Mouse (Mus musculus) hindbrain, embryonic 14.5 days (tissue): ENCODE measurements at regions not wholly inside any gene's neighbourhood (a gene's known extent, or its start where the extent isn't known, plus 50 kb on each side); places are given as distances from the start of the nearest gene placed in this dataset.

Experiments used
- ATAC-seq: fragments of 200-750 bp; cut with Nextera tagmentation; 2 replicates; pipeline ENCODE4 v1.8.0; 2017; ENCODE audit warnings: moderate number of reproducible peaks, mild to moderate bottlenecking, moderate TSS enrichment, moderate library complexity; ENCODE audit not compliant: low FRiP score
- DNase-seq: peaks from one replicate; pipeline ENCODE4 v3.0.0-alpha.2; 2015; ENCODE audit warnings: low spot score
- H3K27ac ChIP-seq: fragments of 300-500 bp; sonication (generic); 2 replicates; pipeline ENCODE4 v1.5.1; 2014; ENCODE audit warnings: mild to moderate bottlenecking, moderate library complexity
- H3K27me3 ChIP-seq: fragments of 300-500 bp; sonication (generic); 2 replicates; pipeline ENCODE4 v1.6.1; 2014; ENCODE audit warnings: mild to moderate bottlenecking, low read length, mixed read lengths; ENCODE audit not compliant: control insufficient read depth, insufficient read depth
- H3K36me3 ChIP-seq: fragments of 300-500 bp; sonication (generic); replicated peaks from 2 replicates; pipeline ENCODE4 v1.6.1; 2014; ENCODE audit not compliant: control insufficient read depth, insufficient read depth
- H3K4me1 ChIP-seq: fragments of 300-500 bp; sonication (generic); replicated peaks from 2 replicates; pipeline ENCODE4 v1.6.1; 2014; ENCODE audit warnings: antibody characterized with exemption, low read length, mixed read lengths; ENCODE audit not compliant: control insufficient read depth, insufficient read depth
- H3K4me2 ChIP-seq: fragments of 300-500 bp; sonication (generic); replicated peaks from 2 replicates; pipeline ENCODE4 v1.6.1; 2014; ENCODE audit warnings: mild to moderate bottlenecking, moderate library complexity
- H3K4me3 ChIP-seq: fragments of 300-500 bp; sonication (generic); replicated peaks from 2 replicates; pipeline ENCODE4 v1.5.1; 2014; ENCODE audit warnings: mild to moderate bottlenecking, low read length
- H3K9ac ChIP-seq: fragments of 300-500 bp; sonication (generic); 2 replicates; pipeline ENCODE4 v1.6.1; 2014
- H3K9me3 ChIP-seq: fragments of 300-500 bp; sonication (generic); 2 replicates; pipeline ENCODE4 v1.6.1; 2016; ENCODE audit warnings: low read length; ENCODE audit not compliant: control insufficient read depth
- WGBS: fragments of 180-500 bp; shearing (Covaris S2); extraction: QIAGEN DNeasy Blood & Tissue Kit; methylation state at CpG from one replicate; pipeline ENCODE4 v1.1.7; 2014; 5-methylcytosine and 5-hydroxymethylcytosine counted together

GRCm38 (mm10) chr8:34502606-34503162 is 391.1 kb upstream of the Gm10131 start:
- H3K27ac ChIP-seq = no peak overlapping the region
- DNase-seq = no peak
- H3K36me3 ChIP-seq = no peaks in the 10 kb centered on the region
- H3K4me3 ChIP-seq = no peak overlapping the region
- no peak overlapping the region for H3K9ac ChIP-seq
- no peaks in the 10 kb centered on the region for H3K4me1 ChIP-seq
- no peak for ATAC-seq
- no peaks in the 10 kb centered on the region for H3K27me3 ChIP-seq
- H3K4me2 ChIP-seq = no peak overlapping the region
- no peaks in the 10 kb centered on the region for H3K9me3 ChIP-seq
- 94% methylated on average over 1 of the region's 1 CpGs for WGBS

GRCm38 (mm10) chr8:34499196-34499595 is 387.7 kb upstream of the Gm10131 start:
- Histone ChIP-seq H3K4me3 (no peak overlapping the region), H3K4me1 (no peaks in the 10 kb centered on the region), H3K9ac (no peak overlapping the region), H3K9me3 (no peaks in the 10 kb centered on the region), H3K27ac (no peak overlapping the region), H3K36me3 (no peaks in the 10 kb centered on the region), H3K27me3 (no peaks in the 10 kb centered on the region), H3K4me2 (no peak overlapping the region)
- whole genome bisulfite sequencing = 81% methylated on average over 3 of the region's 3 CpGs
- no peak for ATAC-seq
- no peak for DNase-seq

GRCm38 (mm10) chr8:34496751-34497150 is 385.2 kb upstream of the Gm10131 start:
- ATAC-seq (no peak), DNase-seq (no peak)
- WGBS = 91% methylated on average over 4 of the region's 4 CpGs
- H3K27ac ChIP-seq = no peak overlapping the region
- no peak overlapping the region for H3K9ac ChIP-seq
- no peaks in the 10 kb centered on the region; the same call in 1 of the 2 replicates for H3K4me1 ChIP-seq
- no peaks in the 10 kb centered on the region for H3K36me3 ChIP-seq
- H3K4me3 ChIP-seq = no peak overlapping the region
- H3K4me2 ChIP-seq = no peak overlapping the region
- H3K9me3 ChIP-seq = no peaks in the 10 kb centered on the region
- H3K27me3 ChIP-seq = no peaks in the 10 kb centered on the region

- Histone ChIP-seq H3K4me2 (no peak overlapping the region), H3K27ac (no peak overlapping the region), H3K27me3 (no peaks in the 10 kb centered on the region), H3K9ac (no peak overlapping the region), H3K36me3 (no peaks in the 10 kb centered on the region), H3K4me3 (no peak overlapping the region), H3K4me1 (no peaks in the 10 kb centered on the region; the same call in 1 of the 2 replicates), H3K9me3 (no peaks in the 10 kb centered on the region)
- ATAC-seq (no peak), DNase-seq (no peak)
- WGBS = 87% methylated on average over 4 of the region's 4 CpGs
Observed at GRCm38 (mm10) chr8:34495974-34496373, 384.4 kb upstream of the Gm10131 start.

- peaks cover 6% of the 10 kb centered on the region for H3K4me1 ChIP-seq
- H3K27me3 ChIP-seq = no peaks in the 10 kb centered on the region
- no peak overlapping the region for H3K4me2 ChIP-seq
- H3K4me3 ChIP-seq = no peak overlapping the region
- DNase-seq (no peak), ATAC-seq (no peak)
- H3K9me3 ChIP-seq = no peaks in the 10 kb centered on the region
- no peak overlapping the region for H3K9ac ChIP-seq
- WGBS = 70% methylated on average over 7 of the region's 7 CpGs
- no peak overlapping the region for H3K27ac ChIP-seq
- no peaks in the 10 kb centered on the region for H3K36me3 ChIP-seq
Observed at GRCm38 (mm10) chr8:34488746-34489400, 377.3 kb upstream of the Gm10131 start.

GRCm38 (mm10) chr8:34486433-34487096 is 375.0 kb upstream of the Gm10131 start:
- no peak overlapping the region for H3K4me3 ChIP-seq
- H3K27ac ChIP-seq = peak overlapping the region; percentile 44
- peaks cover 6% of the 10 kb centered on the region for H3K4me1 ChIP-seq
- WGBS = 32% methylated on average over 17 of the region's 17 CpGs
- no peaks in the 10 kb centered on the region for H3K36me3 ChIP-seq
- H3K27me3 ChIP-seq = no peaks in the 10 kb centered on the region
- ATAC-seq (peak; percentile 48; the same call in 1 of the 2 replicates), DNase-seq (no peak)
- 0 out of 2 replicates have a peak overlapping the region, but pooled peaks have one; percentile 10 for H3K9ac ChIP-seq
- H3K9me3 ChIP-seq = no peaks in the 10 kb centered on the region
- peak overlapping the region; percentile 8 for H3K4me2 ChIP-seq

- Histone ChIP-seq H3K9ac (no peak overlapping the region), H3K4me3 (no peak overlapping the region), H3K4me1 (peaks cover 6% of the 10 kb centered on the region), H3K9me3 (no peaks in the 10 kb centered on the region), H3K27me3 (no peaks in the 10 kb centered on the region), H3K4me2 (no peak overlapping the region), H3K27ac (no peak overlapping the region), H3K36me3 (no peaks in the 10 kb centered on the region)
- DNase-seq (no peak), ATAC-seq (no peak)
- WGBS = 94% methylated on average over 9 of the region's 9 CpGs
Observed at GRCm38 (mm10) chr8:34485905-34486304, 374.4 kb upstream of the Gm10131 start.

- H3K27me3 ChIP-seq = no peaks in the 10 kb centered on the region
- WGBS = 77% methylated on average over 6 of the region's 6 CpGs
- no peaks in the 10 kb centered on the region for H3K36me3 ChIP-seq
- H3K4me1 ChIP-seq = peaks cover 6% of the 10 kb centered on the region
- no peak overlapping the region for H3K9ac ChIP-seq
- no peak overlapping the region for H3K4me3 ChIP-seq
- H3K9me3 ChIP-seq = no peaks in the 10 kb centered on the region
- DNase-seq (no peak), ATAC-seq (no peak)
- H3K27ac ChIP-seq = no peak overlapping the region
- no peak overlapping the region for H3K4me2 ChIP-seq
Observed at GRCm38 (mm10) chr8:34485346-34485745, 373.8 kb upstream of the Gm10131 start.

GRCm38 (mm10) chr8:34484551-34485335 is 373.2 kb upstream of the Gm10131 start:
- DNase-seq (peak; percentile 84), ATAC-seq (0 out of 2 replicates have a peak, but pooled peaks have one; percentile 66)
- no peak overlapping the region for H3K9ac ChIP-seq
- no peak overlapping the region for H3K27ac ChIP-seq
- H3K4me3 ChIP-seq = no peak overlapping the region
- H3K27me3 ChIP-seq = no peaks in the 10 kb centered on the region
- 65% methylated on average over 6 of the region's 6 CpGs for WGBS
- H3K4me2 ChIP-seq = no peak overlapping the region
- no peaks in the 10 kb centered on the region for H3K36me3 ChIP-seq
- peaks cover 6% of the 10 kb centered on the region for H3K4me1 ChIP-seq
- H3K9me3 ChIP-seq = no peaks in the 10 kb centered on the region
